Mouse (Mus musculus) myocyte (in vitro differentiated cells): ENCODE measurements around the gene Gm21852. TPM values are rescaled to one million over a fixed set of nuclear protein-coding genes. Genes with fewer than 3 reads are reported as not detected.
"Not testable (repeated sequence)": the region's sequence is repeated elsewhere in the genome, so short reads cannot be mapped to it uniquely, and the experiment has no call there.

ENCODE experiments used
- H3K27me3 ChIP-seq: one replicate; pipeline ENCODE4 v1.6.1; 2011; ENCODE audit not compliant: control insufficient read depth, insufficient read depth, insufficient read length
- H3K36me3 ChIP-seq: one replicate; pipeline ENCODE4 v1.6.1; 2011; ENCODE audit not compliant: control insufficient read depth, insufficient read depth
- H3K4me2 ChIP-seq: one replicate; pipeline ENCODE4 v1.6.1; 2011; ENCODE audit warnings: low read depth, control low read depth
- H3K4me3 ChIP-seq: one replicate; pipeline ENCODE4 v1.5.1; 2011; ENCODE audit warnings: mild to moderate bottlenecking, control low read depth, moderate library complexity
- H3K79me2 ChIP-seq: one replicate; pipeline ENCODE4 v1.6.1; 2011; ENCODE audit not compliant: control insufficient read depth, insufficient read depth
- H3ac ChIP-seq: one replicate; pipeline ENCODE4 v1.6.1; 2011; ENCODE audit not compliant: control insufficient read depth, insufficient read length
- polyA plus RNA-seq: library from polyadenylated mRNA; unstranded; fragments of >200 nt; fragmentation: generic; extraction: Trizol; gene quantifications from one replicate; pipeline ENCODE4 v1.2.1, GENCODE M21; 2012; ENCODE audit warnings: missing spikeins

Gene Gm21852
- not detected for polyA plus RNA-seq

DNA sequence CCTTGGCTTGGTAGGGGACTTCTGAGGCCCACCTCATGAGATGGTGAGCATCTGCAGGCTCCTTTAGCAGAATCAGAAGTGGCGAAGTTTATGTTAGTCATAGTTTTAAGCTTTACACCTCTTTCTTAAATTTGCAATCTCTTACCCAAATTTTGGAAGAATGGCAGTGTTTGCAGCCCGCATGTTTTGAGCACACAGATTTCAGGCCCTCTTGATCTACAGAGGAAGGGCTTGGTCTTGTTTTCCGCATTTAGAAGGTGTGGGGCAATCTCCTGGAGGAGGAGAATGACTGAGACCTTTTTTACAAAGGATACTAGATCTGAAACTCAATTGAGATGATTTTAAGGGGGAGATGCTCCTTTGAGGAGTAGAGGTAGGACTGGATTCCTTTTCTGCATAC, at the start of gene Gm21852:
Gene Gm21852 (minus strand): TSS at position 101 of the 400 bp plus-strand sequence.
- not testable (repeated sequence) for H3K36me3 ChIP-seq, H3K4me3 ChIP-seq, H3ac ChIP-seq, H3K4me2 ChIP-seq, H3K27me3 ChIP-seq, H3K79me2 ChIP-seq

Other genes with a start within 250 kb of the Gm21852 start
- not detected for gene Gm21797, start 123.8 kb upstream of the Gm21852 start, polyA plus RNA-seq
- not detected for gene Gm20795, start 152.9 kb upstream of the Gm21852 start, polyA plus RNA-seq